Mouse (Mus musculus) embryo, embryonic 10.5 days (tissue): ENCODE data around the gene Tcf12.

ENCODE experiments used
- DNase-seq: peaks from one replicate; pipeline ENCODE4 v3.0.0-alpha.2; 2015; ENCODE audit warnings: low spot score

Gene Tcf12

DNA sequence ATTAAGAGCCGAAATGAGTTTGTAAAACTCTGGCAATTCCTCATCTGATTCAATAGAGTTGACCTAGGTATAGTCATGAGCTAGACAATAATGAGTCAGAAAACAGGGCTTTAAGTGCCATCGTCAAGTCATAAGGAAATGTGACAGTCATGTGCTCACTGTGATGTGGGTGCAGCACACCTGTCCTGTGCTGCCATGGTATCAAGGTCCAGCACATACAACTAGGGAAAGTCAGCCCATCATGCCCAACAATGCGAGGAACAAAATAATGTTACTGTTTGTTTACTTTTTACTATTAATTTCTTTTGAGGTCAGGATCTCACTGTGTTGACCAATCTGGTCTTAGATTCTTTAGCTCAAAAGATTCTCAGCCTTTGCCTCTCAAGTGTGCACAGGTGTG lies 130.6 kb downstream of the Tcf12 start:
- no peak for DNase-seq

DNA sequence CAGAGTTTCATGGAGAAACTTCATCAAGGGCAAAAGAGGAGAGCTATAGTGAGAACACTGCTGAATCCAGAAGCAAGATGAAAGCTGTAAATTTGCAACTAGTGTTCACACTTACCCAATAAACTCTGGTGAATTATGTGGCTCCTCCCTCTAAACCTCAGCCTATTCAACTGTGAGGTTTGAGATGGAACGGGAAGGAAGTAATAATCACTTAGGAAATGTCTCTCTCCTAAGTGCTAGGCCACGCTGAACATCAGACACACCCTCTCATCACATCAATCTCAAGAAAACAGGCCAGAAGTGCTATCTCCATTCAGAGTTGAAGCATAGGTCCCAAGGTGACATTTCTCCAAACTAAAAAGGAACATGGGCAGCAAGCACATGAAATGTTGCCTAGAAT lies 131.1 kb downstream of the Tcf12 start:
- DNase-seq = no peak

DNA sequence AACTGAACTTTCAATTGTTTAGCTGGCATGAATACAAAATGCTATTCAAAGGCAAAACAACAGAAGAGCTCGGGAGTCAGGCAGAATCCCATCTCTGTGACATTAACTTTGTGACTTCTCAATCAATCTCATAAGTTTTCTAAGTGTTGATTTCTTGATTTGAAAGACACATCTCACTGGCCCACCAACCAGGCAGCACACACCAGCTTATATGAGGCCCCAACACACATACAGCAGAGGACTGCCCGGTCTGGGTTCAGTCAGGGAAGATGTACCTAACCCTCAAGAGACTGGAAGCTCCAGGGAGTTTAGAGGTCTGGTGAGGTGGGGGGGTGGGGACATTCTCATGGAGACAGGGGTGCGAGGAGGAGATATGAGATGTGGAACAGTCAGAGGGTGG lies 132.8 kb downstream of the Tcf12 start:
- DNase-seq = no peak

DNA sequence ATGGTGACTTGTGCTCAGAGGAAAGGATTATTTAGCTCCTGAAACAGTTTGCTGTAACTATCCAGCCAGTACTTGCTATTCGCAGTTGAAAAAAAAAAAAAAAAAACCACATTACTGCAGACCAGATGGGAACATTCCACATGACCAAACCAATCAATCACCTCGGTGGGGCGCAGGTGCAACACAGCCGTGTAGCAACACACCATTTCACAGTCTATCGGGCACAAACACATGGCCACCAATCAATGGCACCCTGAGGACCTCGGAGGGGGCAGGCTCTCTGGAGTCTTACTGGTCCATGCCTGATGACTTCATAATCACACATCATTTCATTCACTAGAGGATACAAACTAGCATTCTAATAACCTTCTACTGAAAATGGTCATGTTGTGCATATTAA lies 135.6 kb downstream of the Tcf12 start:
- peak; percentile 83 for DNase-seq

DNA sequence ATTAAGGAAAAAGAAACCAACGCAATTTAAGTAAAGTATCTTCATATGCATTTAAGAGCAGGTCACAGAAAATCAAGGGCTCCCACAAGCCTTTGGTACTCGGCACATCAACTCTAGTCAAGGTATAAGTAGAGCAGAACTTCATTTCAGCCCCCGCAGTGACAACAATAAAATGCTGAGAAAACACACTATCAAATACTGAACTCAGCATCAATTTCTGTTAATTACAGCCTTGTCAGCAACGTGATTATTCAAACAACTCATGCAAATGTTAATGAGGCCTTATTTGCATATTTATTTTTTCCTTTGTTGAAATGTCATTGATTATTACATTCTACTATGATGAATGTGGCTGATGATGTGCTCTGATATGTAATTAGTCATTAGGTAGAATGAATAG lies 136.5 kb downstream of the Tcf12 start:
- peak; percentile 21 for DNase-seq

DNA sequence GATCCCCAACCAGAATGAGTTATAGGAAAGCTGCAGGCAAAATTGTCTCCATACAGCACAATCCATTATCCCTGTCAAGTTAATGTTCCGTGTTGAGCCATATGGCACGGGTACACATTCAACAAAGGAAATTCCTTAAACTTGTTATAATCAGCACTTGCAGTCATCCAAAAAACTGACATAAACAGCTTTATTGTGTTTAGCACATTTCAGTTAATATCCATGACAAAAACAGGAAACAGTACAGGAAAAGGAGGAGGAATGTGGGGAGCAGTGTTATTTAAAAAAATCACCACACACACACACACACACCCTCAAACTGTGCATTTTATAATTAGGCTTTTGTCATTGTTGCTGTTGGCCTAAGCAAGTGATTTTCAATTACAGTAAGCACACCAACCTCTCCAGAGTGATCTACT lies 137.1 kb downstream of the Tcf12 start:
- DNase-seq = peak; percentile 71

DNA sequence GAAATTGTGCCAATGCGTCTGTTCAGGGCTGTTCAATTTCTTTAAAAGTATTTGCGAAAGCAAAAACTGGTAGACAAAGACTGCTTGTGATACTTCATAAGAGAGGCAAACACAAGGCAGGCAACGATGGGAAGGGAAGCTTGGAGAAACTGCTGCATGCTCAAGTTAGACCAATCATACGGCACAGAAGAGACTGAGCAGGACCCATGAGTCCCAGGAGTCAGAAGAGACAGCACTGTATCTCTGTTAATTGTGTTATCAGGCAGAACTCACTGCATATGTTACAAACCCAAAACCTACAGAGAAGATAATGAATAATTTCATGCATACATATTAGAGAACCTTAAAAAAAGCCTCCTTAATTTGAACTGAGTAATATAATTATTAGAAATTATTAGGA lies 147.6 kb downstream of the Tcf12 start:
- no peak for DNase-seq

DNA sequence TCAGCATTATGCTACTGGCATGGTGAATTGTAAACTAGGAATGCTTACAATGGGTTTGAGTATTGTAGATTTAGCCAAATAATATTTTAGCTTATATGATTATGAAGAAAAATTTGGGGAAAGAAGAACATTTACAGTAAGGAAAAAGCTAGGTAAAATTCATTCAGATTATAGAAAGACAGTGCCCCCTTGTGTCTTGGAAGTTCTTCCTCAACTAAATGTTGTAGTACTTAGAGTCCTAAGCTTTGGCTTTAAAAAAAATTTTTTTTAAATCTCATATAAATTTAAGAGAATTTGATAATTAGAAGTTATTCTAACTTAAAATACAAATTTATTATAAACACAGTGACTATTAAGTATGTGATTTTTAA lies 151.7 kb downstream of the Tcf12 start:
- no peak for DNase-seq

DNA sequence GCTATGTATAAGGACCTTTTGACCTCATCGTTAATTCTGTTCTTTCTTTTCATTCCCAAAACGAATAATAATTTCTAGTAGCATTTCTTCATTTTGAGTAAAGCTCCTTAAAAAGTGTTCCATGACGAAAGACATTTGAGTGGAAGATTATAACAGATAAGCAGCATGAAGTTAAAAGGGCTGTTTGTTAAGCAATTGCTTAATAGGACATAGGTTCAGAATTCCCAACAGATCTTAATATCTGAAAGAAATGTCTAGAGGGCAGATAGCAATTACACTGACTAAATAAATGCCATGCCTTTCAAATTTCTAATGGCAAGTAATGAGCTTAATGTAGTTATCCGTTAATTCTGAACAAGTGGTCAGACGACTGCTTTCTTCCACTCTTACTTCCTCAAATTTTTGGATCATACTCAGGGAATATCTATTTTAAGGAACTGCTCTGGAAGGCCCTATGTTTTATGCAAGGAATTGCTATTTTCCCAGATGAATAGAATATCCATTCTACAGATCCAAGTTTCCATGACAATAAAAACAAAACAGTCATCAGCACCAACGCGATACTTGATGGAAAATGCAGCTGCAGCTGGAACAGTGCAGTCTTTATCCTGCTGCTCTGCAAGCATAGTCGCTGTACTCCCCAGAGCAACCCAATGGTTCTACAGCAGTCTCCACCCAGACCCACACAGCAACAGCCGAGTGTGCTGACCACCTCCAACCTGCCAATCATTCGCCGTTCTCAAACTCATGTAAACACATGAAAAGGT lies 152.2 kb downstream of the Tcf12 start:
- peak; percentile 43 for DNase-seq

DNA sequence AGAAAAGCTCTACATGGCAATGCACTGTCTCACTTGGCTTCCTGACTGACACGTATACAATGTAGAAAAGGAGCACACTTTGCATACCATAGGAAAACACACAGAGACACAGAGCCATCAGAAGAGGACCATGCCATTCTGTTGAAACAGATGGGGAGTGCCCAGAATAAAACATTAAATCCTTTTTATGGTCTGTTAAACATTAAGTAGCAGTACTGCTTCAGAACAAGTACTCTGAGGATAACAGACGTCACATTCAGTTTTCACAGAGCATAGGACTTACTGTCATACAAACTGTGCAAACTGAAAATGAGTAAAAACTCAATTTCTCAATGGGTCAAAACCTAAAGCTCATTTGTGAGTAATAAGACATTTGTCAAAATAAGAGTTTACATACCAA lies 158.5 kb downstream of the Tcf12 start:
- DNase-seq = no peak

DNA sequence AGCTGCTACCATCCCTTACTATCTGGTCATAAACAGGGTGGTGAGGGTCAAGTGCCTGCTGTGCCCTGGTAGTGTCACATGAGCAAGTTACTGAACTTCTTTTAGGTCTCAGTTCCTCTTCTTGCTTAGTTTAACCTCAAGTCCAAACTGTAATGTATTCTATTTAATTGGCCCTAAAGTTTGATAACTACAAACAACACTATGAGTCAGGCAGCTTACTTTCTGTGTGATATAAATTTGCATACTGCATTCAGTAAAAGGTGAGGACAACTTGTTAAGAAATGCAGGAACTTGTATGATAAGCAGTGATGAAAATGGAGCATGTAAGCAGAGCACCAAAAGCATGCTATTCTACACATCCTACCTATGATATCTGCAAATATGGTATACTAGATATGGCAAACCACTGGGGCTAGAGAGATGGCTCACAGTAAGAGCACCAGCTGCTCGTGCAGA lies 159.0 kb downstream of the Tcf12 start:
- DNase-seq = no peak

DNA sequence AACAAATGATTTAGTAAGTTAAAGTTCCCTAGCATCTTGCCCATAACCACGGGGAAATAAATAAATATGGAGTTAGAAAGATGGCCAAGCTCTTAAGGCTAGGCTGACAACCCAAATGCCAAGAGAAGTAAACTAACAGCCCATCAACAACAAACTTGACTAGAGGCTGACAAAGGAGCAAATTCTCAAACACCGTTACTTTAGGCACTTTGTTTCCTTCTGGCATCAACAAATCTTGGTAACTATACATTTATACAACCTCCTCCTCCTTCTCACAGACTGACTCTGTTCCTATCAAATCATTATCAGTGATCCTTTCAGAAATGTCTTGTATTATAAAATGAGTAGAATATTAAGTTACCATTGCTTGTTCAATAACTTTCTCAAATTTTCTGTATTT lies 159.7 kb downstream of the Tcf12 start:
- no peak for DNase-seq

DNA sequence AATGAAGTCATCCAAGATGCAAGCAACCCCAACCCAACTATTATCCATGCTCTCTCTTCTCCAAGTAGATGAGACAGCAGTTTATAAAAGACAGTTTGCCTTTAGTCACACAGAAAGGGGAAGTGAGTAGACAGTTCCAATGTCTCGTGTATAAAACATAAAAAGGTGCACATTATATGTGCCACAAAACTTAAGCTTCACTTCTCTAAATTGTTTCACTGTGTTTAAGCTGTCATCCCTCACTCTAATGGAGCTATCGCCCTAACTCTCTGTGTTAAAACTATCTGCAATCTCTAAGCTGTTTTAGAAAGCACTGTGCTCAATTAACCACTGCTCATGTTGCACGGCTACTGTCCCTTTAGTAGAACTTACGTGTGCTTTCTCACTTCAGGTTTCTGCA lies 160.3 kb downstream of the Tcf12 start:
- DNase-seq = no peak

DNA sequence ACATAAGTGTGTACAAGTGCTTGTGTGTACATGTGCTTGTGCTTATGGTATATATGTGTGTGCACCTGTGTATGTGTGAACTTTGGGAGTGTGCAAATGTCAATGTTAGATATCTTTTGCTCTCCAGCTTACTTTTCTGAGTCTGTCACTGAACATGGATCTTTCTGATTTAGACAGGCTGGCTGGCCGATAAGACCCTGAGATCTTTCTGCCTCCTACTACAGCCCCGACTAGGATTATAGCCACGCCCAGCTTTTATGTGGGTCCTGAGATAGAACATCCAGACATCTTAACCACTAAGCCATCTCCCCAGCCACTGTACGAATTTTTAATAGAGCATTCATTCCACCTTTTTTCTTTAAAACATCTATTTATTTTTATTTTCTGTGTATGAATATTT lies 166.9 kb downstream of the Tcf12 start:
- DNase-seq = no peak

DNA sequence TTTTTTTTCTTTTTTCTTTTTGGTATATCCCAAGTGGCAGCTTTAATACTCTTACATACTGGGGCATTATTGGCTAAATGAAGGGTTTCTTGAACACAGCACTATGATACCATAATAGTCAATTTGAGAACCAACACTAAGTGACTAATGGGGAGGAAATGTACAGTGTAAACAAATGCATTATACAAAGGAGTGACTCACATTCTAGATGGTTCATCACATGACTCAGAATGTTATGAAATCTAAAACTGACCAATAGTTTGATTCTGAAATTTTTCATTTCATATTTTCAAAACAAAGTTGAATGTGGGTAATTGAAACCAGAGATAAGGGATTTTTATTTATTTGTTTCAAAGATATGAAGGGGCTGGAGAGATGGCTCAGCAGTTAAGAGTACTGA lies 169.2 kb downstream of the Tcf12 start:
- no peak for DNase-seq

DNA sequence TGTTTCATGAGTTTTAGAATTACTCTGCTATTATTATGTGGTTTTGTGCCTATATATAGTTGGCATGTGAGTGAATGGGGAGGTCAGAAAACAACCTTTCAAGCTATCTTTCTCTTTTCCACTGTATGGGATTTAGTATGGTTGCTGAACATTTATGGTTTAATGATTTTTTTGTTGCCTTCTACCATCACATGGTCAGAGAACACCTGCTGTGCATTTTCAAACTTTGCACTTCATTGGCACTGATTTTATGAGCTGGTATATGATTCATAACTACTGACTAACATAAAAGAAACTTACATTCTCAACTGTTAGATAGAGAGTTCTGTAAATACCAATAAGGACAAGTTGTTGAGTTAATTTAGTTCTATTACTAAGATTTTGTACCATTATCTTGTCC lies 171.7 kb downstream of the Tcf12 start:
- DNase-seq = no peak

DNA sequence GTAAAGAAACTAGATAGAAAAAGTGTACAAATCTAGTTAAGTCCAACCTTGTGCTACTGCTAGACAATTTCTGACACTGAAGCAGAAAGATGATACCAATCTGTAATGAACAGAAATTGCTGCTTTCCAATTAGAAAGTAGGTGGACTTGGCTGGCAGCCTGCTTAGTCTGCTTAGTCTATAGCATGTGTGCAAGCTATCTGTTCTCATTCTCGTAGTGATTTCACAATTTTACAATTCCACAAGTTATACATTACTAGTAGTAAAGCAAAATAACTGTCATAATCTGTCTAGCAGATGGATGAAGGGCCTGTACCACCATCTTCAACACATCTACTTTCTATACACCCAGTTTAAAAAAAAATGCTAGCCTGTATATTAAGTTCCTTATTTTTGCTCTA lies 175.5 kb downstream of the Tcf12 start:
- DNase-seq = no peak

DNA sequence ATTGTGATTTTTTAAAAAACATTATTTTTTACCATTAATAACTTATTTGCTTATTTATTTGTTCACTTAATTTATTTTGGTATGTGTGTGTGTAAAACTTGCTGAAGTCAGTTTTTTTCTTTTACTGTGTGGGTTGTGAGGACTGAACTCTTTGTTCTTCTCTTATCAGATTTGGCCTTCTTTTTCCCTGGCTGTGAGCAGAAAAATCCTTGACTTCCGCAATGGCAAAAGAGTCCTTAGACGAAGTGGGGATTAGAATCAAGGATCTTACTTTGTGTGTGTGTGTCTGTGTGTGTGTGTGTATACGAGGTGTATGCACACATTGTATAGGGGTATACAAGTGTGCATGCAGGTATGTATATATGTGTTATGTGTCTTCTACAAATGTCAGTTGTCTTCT lies 176.8 kb downstream of the Tcf12 start:
- no peak for DNase-seq

DNA sequence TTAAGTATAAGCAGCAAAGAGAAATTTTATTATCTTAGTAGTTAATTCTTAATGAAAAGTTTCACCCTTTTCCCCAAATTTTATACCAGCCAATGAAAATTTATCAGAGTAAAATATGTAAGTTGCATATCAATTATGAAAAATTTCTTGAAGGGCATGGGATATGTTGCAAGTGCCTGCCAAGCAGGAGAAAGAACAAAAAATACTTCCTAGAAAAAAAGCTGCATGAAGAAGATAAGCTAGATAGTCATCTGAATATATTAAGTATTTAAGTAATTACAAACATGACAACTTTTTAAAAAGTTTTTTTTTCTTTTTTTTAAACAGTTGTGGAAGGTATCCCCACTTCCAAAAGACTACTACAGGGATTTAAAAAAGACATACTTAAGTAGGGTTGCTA lies 179.7 kb downstream of the Tcf12 start:
- no peak for DNase-seq

DNA sequence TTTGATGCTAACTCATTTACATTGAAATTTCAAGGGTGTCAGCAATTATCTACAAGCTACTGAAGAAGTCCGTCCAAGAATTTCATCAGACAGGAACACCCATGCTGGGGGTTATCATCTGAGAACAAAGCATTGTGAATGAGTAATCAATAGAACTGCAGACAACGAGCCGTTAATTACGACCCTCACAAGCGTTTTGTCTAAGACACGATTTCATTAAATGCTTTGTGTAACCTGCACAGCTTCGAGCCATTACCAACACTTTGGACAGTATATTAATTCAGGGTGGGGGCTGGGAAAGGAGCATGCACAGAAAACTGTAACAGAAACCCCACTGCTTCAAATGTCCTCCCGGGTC lies 180.3 kb downstream of the Tcf12 start:
- no peak for DNase-seq

DNA sequence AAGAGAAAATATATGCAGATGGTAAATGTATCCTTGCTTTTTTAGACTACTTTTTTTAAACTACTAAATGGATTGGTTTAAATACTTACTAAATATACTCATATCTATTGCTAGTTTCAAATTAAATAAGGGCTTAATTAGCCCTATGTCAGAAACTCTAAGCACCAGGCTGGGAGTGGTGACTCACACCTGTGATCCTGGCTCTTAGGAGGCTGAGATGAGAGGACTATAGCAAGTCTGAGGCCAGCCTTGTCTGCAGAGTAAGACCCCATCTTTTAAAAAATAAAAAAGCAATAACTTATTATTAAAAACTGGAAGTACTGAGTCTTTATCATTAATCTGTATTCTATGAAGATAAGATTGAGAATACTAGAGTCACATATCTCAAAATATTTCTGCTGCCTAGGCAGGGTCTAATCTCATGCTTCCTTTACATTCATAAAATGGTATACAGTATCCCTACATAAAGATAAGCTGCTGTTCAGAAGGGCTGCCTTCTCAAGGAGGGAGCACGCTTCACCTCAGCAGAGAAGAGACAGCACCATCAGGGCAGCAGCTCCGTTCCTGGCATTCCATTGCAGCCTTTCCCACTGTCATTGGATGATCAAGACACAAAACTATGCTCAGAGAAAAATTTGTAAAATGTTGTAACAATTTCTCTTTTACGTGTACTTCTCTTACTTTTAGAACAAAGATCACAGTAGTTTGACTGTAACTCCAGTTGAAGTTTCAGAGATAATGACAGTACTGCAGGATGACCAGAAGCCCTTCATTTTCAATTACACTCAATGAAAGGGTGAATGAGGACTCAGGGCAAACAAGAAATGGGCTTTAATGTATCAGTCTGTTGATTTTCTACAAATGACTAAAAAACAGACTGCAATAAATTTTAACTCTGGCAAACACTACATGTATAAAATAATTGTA lies 181.0 kb downstream of the Tcf12 start:
- no peak for DNase-seq

DNA sequence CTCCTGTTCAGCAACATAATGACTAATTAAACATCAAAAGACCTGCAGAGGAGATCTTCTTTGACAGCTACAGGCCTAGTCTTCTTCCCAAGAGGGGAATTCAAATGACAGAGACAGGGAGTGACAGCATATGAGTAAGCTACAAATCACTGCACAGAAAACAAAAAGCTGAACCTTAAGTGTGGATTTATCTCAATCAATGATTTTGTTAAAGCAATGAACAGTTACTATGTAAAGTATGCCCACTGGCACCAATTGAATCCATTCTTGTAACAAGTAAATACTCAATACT lies 195.1 kb downstream of the Tcf12 start:
- no peak for DNase-seq

DNA sequence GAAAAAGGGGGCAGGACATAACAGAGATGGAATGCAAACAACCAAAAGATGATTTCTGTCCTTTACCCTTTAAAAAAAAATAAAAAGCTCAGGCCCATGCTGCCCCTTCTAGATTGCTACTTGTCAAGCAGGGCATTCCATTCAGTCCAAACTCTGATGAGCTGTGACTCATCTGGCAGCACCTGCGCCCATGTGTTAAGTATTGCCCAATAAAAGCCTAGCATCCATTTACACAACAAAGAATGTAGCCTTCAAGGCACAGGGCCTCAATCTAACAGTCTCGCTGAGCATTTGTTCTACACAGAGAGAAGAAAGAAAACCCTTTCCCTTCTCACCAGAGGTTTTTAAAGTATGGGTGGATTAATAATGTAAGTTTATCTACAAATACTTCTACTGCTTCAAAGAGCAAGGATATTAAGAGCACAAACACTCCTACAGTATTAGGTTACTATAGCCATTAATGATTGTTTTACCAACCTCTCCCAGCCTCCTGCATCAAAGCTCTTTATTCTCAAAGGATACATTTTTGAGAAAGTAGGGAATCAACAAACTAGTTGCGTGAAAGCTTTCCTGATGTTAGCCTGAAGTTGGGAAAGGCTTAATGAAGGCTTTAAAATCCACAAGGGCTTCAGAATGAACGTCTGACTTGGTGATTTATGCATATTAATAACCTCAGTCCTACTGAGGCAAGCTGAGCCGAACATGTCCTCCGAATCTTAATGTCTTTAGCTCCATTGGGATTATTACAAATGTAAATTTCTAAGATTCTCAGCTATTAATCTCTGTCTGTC lies 195.6 kb downstream of the Tcf12 start:
- peak; percentile 55 for DNase-seq
